Mouse (Mus musculus) thymus, postnatal 14 days (tissue): ENCODE data around the gene Bhlhe40.

Experiments used
- DNase-seq: peaks from one replicate; pipeline ENCODE4 v3.0.0; 2021

Bhlhe40 gene

GRCm38 (mm10) chr6:108663241-108664194 lies 3.1 kb downstream of the Bhlhe40 start:
- DNase-seq = no peak

- DNase-seq = no peak
Observed at GRCm38 (mm10) chr6:108664533-108665150, 4.2 kb downstream of the Bhlhe40 start.

- DNase-seq = no peak
Observed at GRCm38 (mm10) chr6:108665587-108665986, 5.2 kb downstream of the Bhlhe40 start.

GRCm38 (mm10) chr6:108666648-108667488 lies 6.4 kb downstream of the Bhlhe40 start:
- no peak for DNase-seq

- no peak for DNase-seq
Observed at GRCm38 (mm10) chr6:108667599-108668021, 7.2 kb downstream of the Bhlhe40 start.

GRCm38 (mm10) chr6:108668321-108668786 lies 7.9 kb downstream of the Bhlhe40 start:
- peak; percentile 30 for DNase-seq

GRCm38 (mm10) chr6:108670276-108670675 lies 9.8 kb downstream of the Bhlhe40 start:
- DNase-seq = no peak

- no peak for DNase-seq
Observed at GRCm38 (mm10) chr6:108670821-108671220, 10.4 kb downstream of the Bhlhe40 start.

GRCm38 (mm10) chr6:108672094-108672493 lies 11.7 kb downstream of the Bhlhe40 start:
- no peak for DNase-seq

- no peak for DNase-seq
Observed at GRCm38 (mm10) chr6:108674221-108674620, 13.8 kb downstream of the Bhlhe40 start.

- no peak for DNase-seq
Observed at GRCm38 (mm10) chr6:108676783-108677340, 16.4 kb downstream of the Bhlhe40 start.

GRCm38 (mm10) chr6:108677697-108678096 lies 17.3 kb downstream of the Bhlhe40 start:
- DNase-seq = no peak

GRCm38 (mm10) chr6:108678227-108678626 lies 17.8 kb downstream of the Bhlhe40 start:
- no peak for DNase-seq

GRCm38 (mm10) chr6:108680503-108680902 lies 20.1 kb downstream of the Bhlhe40 start:
- no peak for DNase-seq

GRCm38 (mm10) chr6:108681084-108681483 lies 20.7 kb downstream of the Bhlhe40 start:
- no peak for DNase-seq

GRCm38 (mm10) chr6:108683140-108683539 lies 22.7 kb downstream of the Bhlhe40 start:
- no peak for DNase-seq

GRCm38 (mm10) chr6:108684430-108684829 lies 24.0 kb downstream of the Bhlhe40 start:
- DNase-seq = no peak

- no peak for DNase-seq
Observed at GRCm38 (mm10) chr6:108685758-108686355, 25.4 kb downstream of the Bhlhe40 start.

- DNase-seq = no peak
Observed at GRCm38 (mm10) chr6:108686930-108687329, 26.5 kb downstream of the Bhlhe40 start.

- DNase-seq = no peak
Observed at GRCm38 (mm10) chr6:108688344-108688743, 27.9 kb downstream of the Bhlhe40 start.

- no peak for DNase-seq
Observed at GRCm38 (mm10) chr6:108692986-108693385, 32.6 kb downstream of the Bhlhe40 start.
